Mouse (Mus musculus) megakaryocyte, embryonic 14.5 days (primary cell): Measurements from ENCODE around the gene Bok.
"Not testable (repeated sequence)": the region's sequence is repeated elsewhere in the genome, so short reads cannot be mapped to it uniquely, and the experiment has no call there.

ENCODE experiments used
- FLI1 ChIP-seq: IDR thresholded peaks from 2 replicates; pipeline ENCODE4 v1.6.1; 2012; ENCODE audit warnings: low read length, inconsistent platforms, mixed read lengths
- GATA1 ChIP-seq: IDR thresholded peaks from 3 replicates; pipeline ENCODE4 v1.6.1; 2012; ENCODE audit warnings: mixed read lengths, low read length, inconsistent platforms, borderline replicate concordance

- not testable (repeated sequence) for TF ChIP-seq FLI1, GATA1
These were observed 26.9 kb upstream of the Bok start, which contains the start of gene Stk25 for GRCm38 (mm10) chr1:93658559-93658958.
